Mouse (Mus musculus): ENCODE measurements around the gene Mgmt. TPM values are rescaled to one million over a fixed set of nuclear protein-coding genes. Genes with fewer than 3 reads are reported as not detected.

The Mgmt gene
- polyA plus RNA-seq, 2 experiments, result 1.3 to 3.4 TPM

DNA sequence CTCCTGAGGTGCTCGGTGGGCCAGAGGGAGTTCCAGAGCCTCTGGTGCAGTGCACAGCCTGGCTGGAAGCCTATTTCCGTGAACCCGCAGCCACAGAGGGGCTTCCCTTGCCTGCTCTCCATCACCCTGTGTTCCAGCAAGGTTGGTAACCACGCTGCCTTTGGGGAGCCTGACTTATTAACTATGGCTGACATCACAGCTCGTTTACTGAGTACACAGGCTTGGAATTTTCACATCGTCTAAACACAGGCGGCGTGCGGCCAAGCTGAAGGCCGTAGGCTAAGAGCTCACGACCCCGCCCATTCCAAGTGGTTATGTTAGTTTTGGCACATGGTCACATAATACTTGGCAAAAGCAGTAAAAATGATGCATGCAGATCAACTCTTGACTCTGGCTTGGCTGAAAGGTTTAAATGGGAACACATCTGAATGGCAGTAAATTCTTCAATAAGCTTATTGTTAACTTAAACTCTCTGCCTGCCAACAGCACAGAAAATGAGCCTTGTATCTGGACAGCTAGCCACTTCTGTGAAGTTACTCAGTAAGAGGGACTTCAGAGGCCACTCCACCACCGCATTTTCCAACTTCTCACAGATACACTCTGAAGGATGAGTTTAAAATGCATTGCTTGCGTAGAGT lies 191.7 kb downstream of the Mgmt start:
- H3K9ac ChIP-seq (replicated peaks), result no peak overlapping the region
- no peak overlapping the region for H3K4me2 ChIP-seq (ENCODE audit: low read depth)
- DNase-seq (ENCODE audit: low read depth in 3 of 3, low spot score in 3 of 3), result no peak
- H3K9me3 ChIP-seq (ENCODE audit: control insufficient read depth, low read length), result no peaks in the 10 kb centered on the region
- ATAC-seq (ENCODE audit: insufficient read depth), result no peak
- H3K27me3 ChIP-seq (ENCODE audit: control insufficient read depth, insufficient read depth, low read length), result no peaks in the 10 kb centered on the region
- H3K4me3 ChIP-seq (ENCODE audit: insufficient read depth in 1 of 2, low read depth in 2 of 2, low read length in 2 of 2), result no peak overlapping the region
- no peak for TF ChIP-seq CTCF (IDR thresholded peaks at IDR 0.05; ENCODE audit: low read depth)
- TF ChIP-seq EP300 (IDR thresholded peaks at IDR 0.05; ENCODE audit: low read depth), result no peak
- 54% methylated on average over 14 of the region's 14 CpGs for WGBS (ENCODE audit: insufficient replicate concordance)
- H3K36me3 ChIP-seq (replicated peaks; ENCODE audit: control insufficient read depth, insufficient read depth, low read depth), result no peaks in the 10 kb centered on the region
- H3K4me1 ChIP-seq (replicated peaks; ENCODE audit: control insufficient read depth in 2 of 2, insufficient read depth in 2 of 2, low read length in 1 of 2), result no peaks in the 10 kb centered on the region
- no peak overlapping the region for H3K27ac ChIP-seq

DNA sequence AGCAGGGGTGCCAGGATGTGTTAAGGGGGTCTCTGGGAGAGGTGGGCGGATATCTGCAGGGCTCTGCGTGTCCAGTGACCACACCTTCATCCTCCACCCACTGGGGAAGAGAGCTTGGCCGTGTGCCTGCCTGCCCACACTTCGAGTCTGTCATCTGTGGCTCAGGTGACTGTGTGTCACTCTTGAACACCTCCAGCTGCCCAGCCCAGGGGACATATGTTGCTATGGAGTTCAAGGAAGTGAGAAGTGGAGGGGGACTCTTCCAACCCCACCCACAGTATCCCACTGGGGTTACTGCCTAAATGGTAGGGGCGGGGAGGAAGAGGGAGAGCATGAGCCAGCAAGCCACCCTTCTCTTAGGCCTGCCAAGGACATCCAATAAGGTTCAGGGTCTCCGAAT lies 192.7 kb downstream of the Mgmt start:
- no peaks in the 10 kb centered on the region for H3K36me3 ChIP-seq (replicated peaks; ENCODE audit: control insufficient read depth, insufficient read depth, low read depth)
- no peak for TF ChIP-seq CTCF (IDR thresholded peaks at IDR 0.05; ENCODE audit: low read depth)
- no peak for TF ChIP-seq EP300 (IDR thresholded peaks at IDR 0.05; ENCODE audit: low read depth)
- DNase-seq (ENCODE audit: low read depth in 3 of 3, low spot score in 3 of 3) (no peak), ATAC-seq (ENCODE audit: insufficient read depth) (no peak)
- no peaks in the 10 kb centered on the region for H3K9me3 ChIP-seq (ENCODE audit: control insufficient read depth, low read length)
- H3K9ac ChIP-seq (replicated peaks), result no peak overlapping the region
- H3K4me1 ChIP-seq (replicated peaks; ENCODE audit: control insufficient read depth in 2 of 2, insufficient read depth in 2 of 2, low read length in 1 of 2), result no peaks in the 10 kb centered on the region
- no peak overlapping the region for H3K27ac ChIP-seq
- no peaks in the 10 kb centered on the region for H3K27me3 ChIP-seq (ENCODE audit: control insufficient read depth, insufficient read depth, low read length)
- no peak overlapping the region for H3K4me3 ChIP-seq (ENCODE audit: insufficient read depth in 1 of 2, low read depth in 2 of 2, low read length in 2 of 2)
- no peak overlapping the region for H3K4me2 ChIP-seq (ENCODE audit: low read depth)
- 40% methylated on average over 6 of the region's 6 CpGs for WGBS (ENCODE audit: insufficient replicate concordance)

DNA sequence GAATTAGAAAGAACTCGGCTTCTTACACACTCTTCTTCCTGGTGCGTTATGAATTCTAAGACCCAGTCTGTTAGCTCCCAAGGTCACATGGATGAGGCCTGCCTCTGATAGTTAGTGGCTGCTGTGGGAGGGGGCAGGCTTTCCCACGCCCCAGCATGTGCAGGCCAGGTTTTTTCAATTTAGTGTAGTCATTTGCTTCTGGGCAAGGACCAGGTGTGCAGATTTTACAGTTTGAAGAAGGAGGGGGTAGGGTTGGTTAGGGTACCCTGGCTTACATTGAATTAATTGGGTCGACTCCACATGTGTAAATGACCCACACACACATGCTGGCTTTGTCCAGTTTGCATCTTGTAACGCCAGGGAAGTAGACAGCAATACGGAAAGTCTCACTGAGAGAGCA lies 193.7 kb downstream of the Mgmt start:
- ATAC-seq (ENCODE audit: insufficient read depth) (no peak), DNase-seq (ENCODE audit: low read depth in 3 of 3, low spot score in 3 of 3) (no peak)
- H3K4me3 ChIP-seq (ENCODE audit: insufficient read depth in 1 of 2, low read depth in 2 of 2, low read length in 2 of 2), result no peak overlapping the region
- WGBS (ENCODE audit: insufficient replicate concordance), result 64% methylated on average over 6 of the region's 6 CpGs
- TF ChIP-seq EP300 (IDR thresholded peaks at IDR 0.05; ENCODE audit: low read depth) (no peak), CTCF (IDR thresholded peaks at IDR 0.05; ENCODE audit: low read depth) (no peak)
- no peak overlapping the region for H3K9ac ChIP-seq (replicated peaks)
- no peaks in the 10 kb centered on the region for H3K27me3 ChIP-seq (ENCODE audit: control insufficient read depth, insufficient read depth, low read length)
- no peaks in the 10 kb centered on the region for H3K4me1 ChIP-seq (replicated peaks; ENCODE audit: control insufficient read depth in 2 of 2, insufficient read depth in 2 of 2, low read length in 1 of 2)
- H3K9me3 ChIP-seq (ENCODE audit: control insufficient read depth, low read length), result no peaks in the 10 kb centered on the region
- no peak overlapping the region for H3K27ac ChIP-seq
- no peak overlapping the region for H3K4me2 ChIP-seq (ENCODE audit: low read depth)
- no peaks in the 10 kb centered on the region for H3K36me3 ChIP-seq (replicated peaks; ENCODE audit: control insufficient read depth, insufficient read depth, low read depth)

DNA sequence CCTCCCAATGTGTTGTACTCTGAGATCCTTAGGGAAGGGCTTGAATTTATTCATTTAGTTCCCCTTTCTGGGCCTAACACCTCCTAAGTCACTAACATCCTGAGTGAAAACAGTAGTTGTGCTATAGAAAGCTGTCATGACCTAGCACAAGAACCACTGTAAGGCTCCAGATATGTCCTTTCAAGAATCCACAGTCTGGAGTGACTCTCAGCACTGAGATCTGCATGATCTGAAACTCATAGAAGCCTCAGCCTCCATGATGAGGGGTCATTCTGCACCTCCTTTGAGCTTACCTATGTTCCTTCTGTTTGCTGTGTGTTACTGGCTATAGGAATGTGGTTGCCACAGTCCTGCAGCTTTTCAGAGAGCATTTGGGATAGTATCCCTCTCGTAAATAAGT lies 200.1 kb downstream of the Mgmt start:
- ATAC-seq (ENCODE audit: insufficient read depth) (no peak), DNase-seq (ENCODE audit: low read depth in 3 of 3, low spot score in 3 of 3) (no peak)
- H3K4me2 ChIP-seq (ENCODE audit: low read depth), result no peak overlapping the region
- no peak overlapping the region for H3K27ac ChIP-seq
- no peak overlapping the region for H3K9ac ChIP-seq (replicated peaks)
- H3K4me3 ChIP-seq (ENCODE audit: insufficient read depth in 1 of 2, low read depth in 2 of 2, low read length in 2 of 2), result no peak overlapping the region
- 37% methylated on average over 1 of the region's 1 CpGs for WGBS (ENCODE audit: insufficient replicate concordance)
- no peaks in the 10 kb centered on the region for H3K36me3 ChIP-seq (replicated peaks; ENCODE audit: control insufficient read depth, insufficient read depth, low read depth)
- no peaks in the 10 kb centered on the region for H3K9me3 ChIP-seq (ENCODE audit: control insufficient read depth, low read length)
- H3K27me3 ChIP-seq (ENCODE audit: control insufficient read depth, insufficient read depth, low read length), result no peaks in the 10 kb centered on the region
- H3K4me1 ChIP-seq (replicated peaks; ENCODE audit: control insufficient read depth in 2 of 2, insufficient read depth in 2 of 2, low read length in 1 of 2), result no peaks in the 10 kb centered on the region
- TF ChIP-seq CTCF (IDR thresholded peaks at IDR 0.05; ENCODE audit: low read depth) (no peak), EP300 (IDR thresholded peaks at IDR 0.05; ENCODE audit: low read depth) (no peak)

DNA sequence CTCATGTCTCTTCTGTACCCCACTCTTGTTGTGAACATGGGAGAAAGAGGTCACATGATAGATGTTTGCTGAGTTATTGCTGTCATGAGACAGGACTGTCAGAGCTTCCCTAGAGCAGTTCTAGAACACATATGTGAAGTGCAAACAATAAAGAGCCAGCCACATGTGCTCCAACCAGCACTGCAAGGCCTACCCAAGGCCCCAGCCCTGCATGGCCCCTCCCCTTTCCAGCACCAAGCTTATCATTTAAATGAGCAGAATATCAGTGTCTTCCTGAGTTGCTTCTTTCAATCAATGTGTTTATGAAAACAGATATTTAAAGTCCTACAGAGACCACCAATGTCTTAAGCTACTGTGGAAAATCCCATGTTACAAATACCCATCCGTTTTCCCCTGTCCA lies 201.3 kb downstream of the Mgmt start:
- H3K9ac ChIP-seq (replicated peaks), result no peak overlapping the region
- H3K4me3 ChIP-seq (ENCODE audit: insufficient read depth in 1 of 2, low read depth in 2 of 2, low read length in 2 of 2), result no peak overlapping the region
- H3K4me2 ChIP-seq (ENCODE audit: low read depth), result no peak overlapping the region
- 53% methylated on average over 1 of the region's 1 CpGs for WGBS (ENCODE audit: insufficient replicate concordance)
- H3K36me3 ChIP-seq (replicated peaks; ENCODE audit: control insufficient read depth, insufficient read depth, low read depth), result no peaks in the 10 kb centered on the region
- no peak overlapping the region for H3K27ac ChIP-seq
- ATAC-seq (ENCODE audit: insufficient read depth), result no peak
- TF ChIP-seq EP300 (IDR thresholded peaks at IDR 0.05; ENCODE audit: low read depth) (no peak), CTCF (IDR thresholded peaks at IDR 0.05; ENCODE audit: low read depth) (no peak)
- H3K27me3 ChIP-seq (ENCODE audit: control insufficient read depth, insufficient read depth, low read length), result no peaks in the 10 kb centered on the region
- DNase-seq (ENCODE audit: low read depth in 3 of 3, low spot score in 3 of 3), result no peak
- no peaks in the 10 kb centered on the region for H3K9me3 ChIP-seq (ENCODE audit: control insufficient read depth, low read length)
- H3K4me1 ChIP-seq (replicated peaks; ENCODE audit: control insufficient read depth in 2 of 2, insufficient read depth in 2 of 2, low read length in 1 of 2), result no peaks in the 10 kb centered on the region
